Mouse (Mus musculus) lung, adult 2 months (tissue): ENCODE data around the gene Patl2. TPM values are rescaled to one million over a fixed set of nuclear protein-coding genes. Genes with fewer than 3 reads are reported as not detected.

Experiments
- DNase-seq: peaks from one replicate; pipeline ENCODE4 v3.0.0; 2022
- H3K4me1 ChIP-seq: fragments of 200-500 bp; 2 replicates; pipeline ENCODE4 v1.6.1; 2011; ENCODE audit warnings: low read length; ENCODE audit not compliant: control insufficient read depth, insufficient read depth
- H3K4me3 ChIP-seq: fragments of 200-500 bp; replicated peaks from 2 replicates; pipeline ENCODE3; 2011; ENCODE audit warnings: low read depth, mild to moderate bottlenecking, control low read depth, low read length; ENCODE audit errors: extremely low read depth
- CTCF ChIP-seq: fragments of 200-500 bp; IDR thresholded peaks from 2 replicates; pipeline ENCODE4 v1.5.1; 2011; ENCODE audit warnings: mild to moderate bottlenecking, low read length, control low read depth; ENCODE audit not compliant: insufficient read depth
- POLR2A ChIP-seq: fragments of 200-500 bp; IDR thresholded peaks from 2 replicates; pipeline ENCODE4 v1.6.1; 2011; ENCODE audit warnings: low read depth, mild to moderate bottlenecking, control low read depth, low read length, borderline replicate concordance; ENCODE audit errors: extremely low read depth
- WGBS: fragments of 180-500 bp; shearing (Covaris S2); methylation state at CpG from one replicate; pipeline ENCODE4 v1.1.7; 2018; 5-methylcytosine and 5-hydroxymethylcytosine counted together
- polyA plus RNA-seq: library from polyadenylated mRNA; depleted of rRNA; stranded (reverse); fragments of >200 nt; gene quantifications from 2 replicates; pipeline ENCODE4 v1.2.3, GENCODE M21; 2012

Patl2 gene
- polyA plus RNA-seq, 1 experiment, result not detected

DNA sequence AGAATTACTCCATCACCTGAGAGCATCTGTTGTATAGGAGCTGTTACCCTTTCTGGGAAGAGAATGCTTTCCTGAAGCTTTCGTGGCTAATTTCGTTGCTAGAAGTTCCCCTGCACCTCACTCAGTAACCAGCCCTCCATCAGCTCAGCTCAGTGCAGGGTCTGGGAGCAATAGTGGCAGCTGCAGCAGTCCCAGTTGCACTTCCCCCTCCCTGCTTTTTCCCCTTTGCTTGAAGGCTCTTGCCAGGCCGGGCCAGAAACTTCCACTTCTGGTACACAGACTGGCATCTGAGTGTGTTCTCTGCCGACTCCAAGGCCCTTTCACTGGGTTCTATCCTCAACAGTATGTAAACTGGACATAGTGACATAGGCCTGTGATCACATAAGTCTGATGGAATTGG lies 903 bp downstream of the Patl2 start:
- no peak for DNase-seq
- TF ChIP-seq CTCF (no peak), POLR2A (no peak)
- WGBS, result 72% methylated on average over 4 of the region's 4 CpGs
- H3K4me3 ChIP-seq, result no peak overlapping the region
- no peaks in the 10 kb centered on the region for H3K4me1 ChIP-seq

DNA sequence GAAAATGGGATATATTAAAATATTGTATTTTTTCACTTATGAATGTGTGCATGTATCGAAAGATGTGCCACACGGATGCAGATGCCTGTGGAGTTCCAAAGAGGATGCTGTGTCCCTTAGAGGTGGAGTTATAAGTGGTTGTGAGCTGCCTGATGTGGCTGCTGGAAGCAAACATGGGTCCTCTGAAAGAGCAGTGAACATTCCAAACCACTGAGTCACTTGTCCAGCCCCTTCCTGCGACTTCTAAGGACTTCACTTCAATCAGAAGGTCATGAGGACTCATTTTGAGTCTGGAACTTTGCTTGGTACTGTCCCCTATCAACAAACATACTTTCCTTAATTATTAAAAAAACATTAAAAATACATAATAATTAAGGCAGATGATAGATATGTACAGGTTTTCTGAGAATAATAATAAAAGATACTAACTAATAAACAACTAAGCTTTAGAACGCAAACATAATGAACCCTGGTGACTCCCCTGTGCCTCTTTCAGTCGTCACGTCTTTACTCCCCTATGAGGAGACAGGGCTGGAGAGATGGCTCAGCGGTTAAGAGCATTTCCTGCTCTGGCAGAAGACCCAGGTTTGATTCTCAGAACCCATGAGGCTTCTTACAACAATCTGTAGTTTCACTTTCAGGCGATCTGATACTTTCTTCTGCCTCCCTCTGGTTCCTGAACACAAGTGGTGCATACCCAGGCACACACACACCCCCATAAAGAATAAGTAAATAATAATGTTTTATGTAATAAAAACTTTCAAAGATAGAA lies 5.8 kb downstream of the Patl2 start:
- TF ChIP-seq CTCF (no peak), POLR2A (no peak)
- no peak for DNase-seq
- H3K4me1 ChIP-seq, result no peaks in the 10 kb centered on the region
- 59% methylated on average over 8 of the region's 8 CpGs for WGBS
- no peak overlapping the region for H3K4me3 ChIP-seq

DNA sequence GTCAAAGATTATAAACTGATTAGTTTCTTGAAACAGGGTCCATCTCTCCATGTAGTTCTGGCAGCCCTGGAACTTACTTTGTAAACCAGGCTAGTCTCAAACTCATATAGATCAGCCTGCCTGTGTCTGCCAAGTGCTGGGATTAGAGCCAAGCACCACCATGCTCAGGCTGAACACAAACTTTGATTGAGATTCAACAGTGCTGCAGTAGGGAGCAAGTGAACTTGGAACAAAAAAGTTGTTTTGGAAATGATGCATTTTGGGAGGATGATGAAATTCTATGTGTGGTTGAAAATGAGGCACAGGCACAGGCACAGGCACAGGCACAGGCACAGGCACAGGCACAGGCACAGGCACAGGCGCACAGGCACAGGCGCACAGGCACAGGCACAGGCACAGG lies 13.8 kb downstream of the Patl2 start:
- Histone ChIP-seq H3K4me3 (no peak overlapping the region), H3K4me1 (no peaks in the 10 kb centered on the region)
- TF ChIP-seq CTCF (no peak), POLR2A (no peak)
- WGBS, result 90% methylated on average over 2 of the region's 2 CpGs
- DNase-seq, result no peak

DNA sequence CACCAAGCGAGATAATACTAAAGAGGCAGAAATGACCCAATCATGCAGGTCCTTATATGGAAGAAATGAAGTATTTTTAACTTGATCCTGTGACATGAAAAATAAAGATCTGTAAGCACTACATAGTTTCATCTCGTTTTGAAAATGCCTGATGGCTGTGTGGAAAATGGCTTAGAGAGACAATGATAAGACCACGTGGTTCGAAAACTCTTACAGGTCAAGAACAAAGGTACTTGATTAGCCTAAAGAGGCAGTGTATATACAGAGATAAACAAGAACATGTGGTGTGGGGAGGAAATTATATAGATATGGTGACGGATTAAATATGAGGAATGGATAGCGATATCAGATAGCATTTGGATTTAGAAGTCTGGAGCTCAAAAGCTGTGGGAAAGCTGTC lies 14.7 kb downstream of the Patl2 start:
- no peak for DNase-seq
- TF ChIP-seq CTCF (no peak), POLR2A (no peak)
- 69% methylated on average over 6 of the region's 6 CpGs for WGBS

DNA sequence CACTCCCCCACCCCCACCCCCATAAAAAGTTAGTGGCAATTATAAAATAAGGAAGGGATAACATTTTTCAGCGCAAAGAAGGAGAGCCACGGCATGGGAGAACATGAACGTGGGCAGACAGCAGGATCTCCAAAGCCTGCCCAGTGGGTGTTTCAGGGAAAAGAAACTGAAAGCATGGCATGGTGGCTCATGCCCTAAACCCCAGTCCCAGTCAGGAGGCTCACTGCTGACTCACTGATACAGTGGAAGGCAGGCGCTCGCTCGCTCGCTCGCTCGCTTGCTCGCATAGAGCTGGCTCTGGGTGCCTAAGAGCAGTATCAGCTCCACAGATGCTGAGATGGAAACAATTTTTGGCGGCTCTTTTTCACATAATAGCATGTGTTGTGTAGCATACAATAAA lies 21.7 kb downstream of the Patl2 start:
- 72% methylated on average over 11 of the region's 11 CpGs for WGBS
- no peak for DNase-seq
- TF ChIP-seq POLR2A, result no peak
- no peak for TF ChIP-seq CTCF
- H3K4me1 ChIP-seq, result no peaks in the 10 kb centered on the region
- no peak overlapping the region for H3K4me3 ChIP-seq

More for the DNA sequence above, 14.7 kb downstream of the Patl2 start:
- no peaks in the 10 kb centered on the region for H3K4me1 ChIP-seq
- no peak overlapping the region for H3K4me3 ChIP-seq

DNA sequence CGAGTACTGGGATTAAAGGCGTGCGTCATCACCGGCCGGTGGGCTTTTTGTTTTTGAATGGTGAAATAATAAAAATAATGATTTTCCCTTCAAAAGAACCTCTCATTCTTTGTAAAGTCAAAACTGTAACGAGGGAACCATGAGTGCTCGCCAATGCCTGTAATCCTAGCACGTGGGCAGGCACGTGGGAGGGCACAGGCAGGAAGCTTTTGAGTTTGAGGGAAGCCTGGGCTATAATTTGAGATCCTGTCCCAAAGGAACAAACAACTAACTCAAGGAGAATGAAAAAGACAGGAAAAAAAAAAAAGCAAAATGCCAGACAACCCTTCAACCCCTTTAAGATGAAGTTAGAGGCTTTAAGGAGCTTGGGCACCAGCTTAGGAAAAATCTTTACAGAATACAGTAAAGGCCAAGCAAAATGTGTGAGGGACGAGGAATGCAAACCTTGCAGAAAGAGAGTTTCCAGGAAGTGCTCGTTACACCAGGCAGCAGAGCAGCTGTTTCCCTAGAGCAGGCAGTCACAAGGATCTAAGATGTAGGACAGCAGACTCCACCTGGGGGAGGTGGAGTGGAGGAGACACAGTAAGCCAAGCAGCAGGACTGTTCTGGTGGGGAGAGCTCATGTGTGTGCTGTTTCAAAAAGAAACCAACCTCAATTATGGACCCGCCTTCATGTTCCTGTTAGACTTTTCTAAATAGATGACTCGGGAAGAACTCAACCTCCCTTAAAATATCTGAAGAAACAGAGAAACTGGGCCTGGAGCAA lies 22.4 kb downstream of the Patl2 start:
- 59% methylated on average over 13 of the region's 13 CpGs for WGBS
- no peak for DNase-seq
- Histone ChIP-seq H3K4me1 (no peaks in the 10 kb centered on the region; the same call in 1 of the 2 replicates), H3K4me3 (peak overlapping the region; percentile 13)
- TF ChIP-seq CTCF (no peak), POLR2A (no peak)

DNA sequence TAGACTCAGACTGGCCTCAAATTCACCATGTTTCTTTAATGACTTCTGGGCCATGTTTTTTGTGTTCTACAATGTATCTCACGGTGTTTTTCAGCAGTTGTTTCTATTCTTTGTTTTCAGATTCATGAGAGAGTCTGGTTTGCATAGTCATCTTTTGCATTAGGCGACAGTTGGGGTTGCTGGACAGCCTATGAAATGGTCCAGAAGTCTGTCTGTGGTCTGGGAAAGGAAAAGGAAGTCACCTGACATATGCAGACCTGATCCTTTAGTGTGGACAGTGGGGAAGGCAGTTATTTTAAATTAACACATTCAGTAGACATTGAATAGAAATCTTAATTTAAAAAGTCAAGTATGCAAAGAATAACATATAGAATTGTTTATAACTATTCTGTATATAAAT lies 23.5 kb downstream of the Patl2 start:
- Histone ChIP-seq H3K4me3 (no peak overlapping the region), H3K4me1 (peaks cover 3% of the 10 kb centered on the region)
- TF ChIP-seq POLR2A, result no peak
- no peak for TF ChIP-seq CTCF
- WGBS, result 74% methylated on average over 2 of the region's 2 CpGs
- DNase-seq, result no peak

DNA sequence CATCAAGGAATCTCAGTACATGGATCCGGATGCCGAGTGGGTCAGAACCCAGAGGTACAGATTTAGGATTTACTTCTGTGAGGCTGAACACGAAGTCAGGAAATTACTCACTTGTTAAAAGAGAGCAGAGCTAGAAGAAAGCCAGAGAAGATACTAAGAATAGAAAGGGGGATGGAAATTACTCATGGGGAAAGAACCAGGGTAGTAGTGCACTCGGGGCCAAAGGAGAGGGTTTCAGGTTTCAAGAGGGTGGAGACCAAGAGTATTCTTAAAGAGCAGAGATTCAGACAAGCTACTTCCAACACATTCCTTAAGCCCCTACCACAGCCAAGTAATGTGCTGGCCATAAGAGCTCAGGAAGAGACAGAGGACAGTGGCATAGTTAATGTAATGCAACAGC lies 24.4 kb downstream of the Patl2 start:
- H3K4me3 ChIP-seq, result no peak overlapping the region
- no peak for TF ChIP-seq POLR2A
- 24% methylated on average over 4 of the region's 4 CpGs for WGBS
- DNase-seq, result no peak
- H3K4me1 ChIP-seq, result peaks cover 3% of the 10 kb centered on the region

DNA sequence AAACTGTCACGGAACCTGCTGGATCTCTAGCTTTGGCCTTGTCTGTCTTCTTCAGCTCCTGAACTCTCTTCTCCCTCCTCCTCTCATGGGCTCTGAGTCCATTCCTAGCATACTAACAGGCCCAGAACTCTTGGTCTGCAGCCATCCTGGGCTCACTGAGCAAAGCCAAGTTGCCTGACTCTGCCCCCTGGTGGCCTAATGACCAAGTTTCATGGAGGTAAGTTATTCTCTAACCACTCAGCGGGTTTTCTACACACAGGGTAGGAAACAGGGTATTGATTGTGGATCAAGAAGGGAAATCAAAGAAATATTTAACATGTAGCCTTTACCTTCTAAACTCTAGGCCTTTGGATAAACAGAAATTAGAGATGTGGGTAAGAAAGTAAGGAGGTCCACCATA lies 25.3 kb downstream of the Patl2 start, which contains the start of gene Trim69:
TSS of gene Trim69 (plus strand) at position 21 of the 400 bp plus-strand sequence.
- 29% methylated on average over 2 of the region's 2 CpGs for WGBS
- DNase-seq, result peak; percentile 82
- peak; percentile 83 for TF ChIP-seq CTCF
- TF ChIP-seq POLR2A, result no peak
- peaks cover 3% of the 10 kb centered on the region for H3K4me1 ChIP-seq
- H3K4me3 ChIP-seq, result no peak within 1 kb of the TSS

DNA sequence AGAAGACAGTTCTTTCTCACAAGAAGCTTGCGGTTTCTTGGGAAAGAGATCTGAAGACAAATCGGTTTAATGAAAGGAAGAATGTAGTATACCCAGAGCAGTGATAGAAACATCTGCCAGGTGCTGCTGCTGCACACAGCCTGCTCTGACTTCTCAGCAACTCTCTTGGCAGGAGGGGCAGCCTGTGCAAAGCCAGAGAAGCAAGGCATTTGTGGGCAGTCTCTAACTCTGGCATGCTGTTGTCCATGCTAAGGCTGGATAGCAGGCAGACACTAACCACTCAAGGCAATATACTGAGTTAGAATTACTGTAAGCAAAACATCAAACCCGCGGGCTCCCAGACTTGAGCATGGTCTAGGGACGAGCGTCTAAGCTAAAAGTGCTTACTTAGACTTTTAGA lies 26.3 kb downstream of the Patl2 start:
- TF ChIP-seq CTCF, result no peak
- H3K4me3 ChIP-seq, result no peak overlapping the region
- H3K4me1 ChIP-seq, result peaks cover 3% of the 10 kb centered on the region
- DNase-seq, result no peak
- WGBS, result 79% methylated on average over 6 of the region's 6 CpGs
